ENCODE assay signal across 9 mouse cellular contexts in the genomic region with DNA sequence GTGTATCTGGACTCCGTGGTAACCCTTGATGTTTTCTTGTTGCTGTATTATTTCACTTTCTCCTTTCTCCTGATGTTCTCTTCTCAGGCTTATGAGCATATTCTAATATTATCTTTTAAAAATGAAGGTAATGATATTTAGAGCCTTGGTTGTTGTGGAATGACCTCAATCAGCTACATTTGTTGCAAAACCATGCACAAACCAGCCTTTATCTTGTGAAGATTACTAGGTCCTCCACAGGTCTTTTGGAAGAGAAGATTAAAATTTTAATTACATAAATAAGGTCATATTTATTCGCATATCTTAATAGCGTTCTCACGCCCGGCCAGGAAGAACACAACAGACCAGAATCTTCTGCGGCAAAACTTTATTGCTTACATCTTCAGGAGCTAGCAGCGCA.
A peak's percentile ranks its signal among the peaks of the same experiment; 100 is the strongest.
DNase-seq lines count a peak whose midpoint lies in the region; ATAC-seq lines count a peak whose summit lies in the region.
"Had no signal": no experiment of that assay in that cellular context is flagged by ENCODE, and none has a peak within 500 bp of the region (broad histone marks: within the 10 kb centered on the region; RNA-seq: fewer than 3 reads in every experiment).

No protein-coding gene starts in this region.

- no peaks in the 10 kb centered on the region for H3K27me3 ChIP-seq in heart, embryonic 16.5 days (ENCODE audit: control insufficient read depth, insufficient read depth, low read length)
- H3K27me3 ChIP-seq in embryonic facial prominence, embryonic 15.5 days = no peaks in the 10 kb centered on the region
- H3K27me3 ChIP-seq in hindbrain, embryonic 16.5 days (replicated peaks; ENCODE audit: control insufficient read depth, insufficient read depth, low read length) = no peaks in the 10 kb centered on the region
- H3K27me3 ChIP-seq in midbrain, embryonic 15.5 days (replicated peaks) = no peaks in the 10 kb centered on the region

- no peaks in the 10 kb centered on the region for H3K36me3 ChIP-seq in heart, embryonic 16.5 days (ENCODE audit: control insufficient read depth, insufficient read depth)
- H3K36me3 ChIP-seq in embryonic facial prominence, embryonic 15.5 days = no peaks in the 10 kb centered on the region
- no peaks in the 10 kb centered on the region for H3K36me3 ChIP-seq in hindbrain, embryonic 16.5 days (ENCODE audit: control insufficient read depth, insufficient read depth, low read length)
- H3K36me3 ChIP-seq in midbrain, embryonic 15.5 days (replicated peaks) = no peaks in the 10 kb centered on the region

- H3K4me2 ChIP-seq in heart, embryonic 16.5 days (ENCODE audit: low read depth, low read length) = peak overlapping the region; percentile 48
- 0 out of 2 replicates have a peak overlapping the region, but pooled peaks have one; percentile 21 for H3K4me2 ChIP-seq in embryonic facial prominence, embryonic 15.5 days (replicated peaks)
- peak overlapping the region; percentile 44 for H3K4me2 ChIP-seq in hindbrain, embryonic 16.5 days (ENCODE audit: low read length)
- peak overlapping the region; percentile 39 for H3K4me2 ChIP-seq in midbrain, embryonic 15.5 days

- no peaks in the 10 kb centered on the region for H3K4me1 ChIP-seq in heart, embryonic 16.5 days (ENCODE audit: control insufficient read depth, insufficient read depth, low read length)
- H3K4me1 ChIP-seq in embryonic facial prominence, embryonic 15.5 days = no peaks in the 10 kb centered on the region
- H3K4me1 ChIP-seq in hindbrain, embryonic 16.5 days (ENCODE audit: control insufficient read depth, insufficient read depth, low read depth, low read length) = no peaks in the 10 kb centered on the region
- no peaks in the 10 kb centered on the region for H3K4me1 ChIP-seq in midbrain, embryonic 15.5 days

- 80% methylated on average over 7 of the region's 7 CpGs for WGBS in heart, embryonic 16.5 days
- 78% methylated on average over 7 of the region's 7 CpGs for WGBS in embryonic facial prominence, embryonic 15.5 days
- WGBS in hindbrain, embryonic 16.5 days = 69% methylated on average over 7 of the region's 7 CpGs
- WGBS in midbrain, embryonic 15.5 days = 66% methylated on average over 7 of the region's 7 CpGs

- H3K9me3 ChIP-seq in heart, embryonic 16.5 days (replicated peaks; ENCODE audit: control insufficient read depth, low read length) = no peaks in the 10 kb centered on the region
- H3K9me3 ChIP-seq in embryonic facial prominence, embryonic 15.5 days (replicated peaks) = no peaks in the 10 kb centered on the region
- H3K9me3 ChIP-seq in hindbrain, embryonic 16.5 days (ENCODE audit: control insufficient read depth, low read length) = no peaks in the 10 kb centered on the region
- H3K9me3 ChIP-seq in midbrain, embryonic 15.5 days = no peaks in the 10 kb centered on the region

- no peak overlapping the region for H3K27ac ChIP-seq in heart, embryonic 16.5 days (ENCODE audit: low read length)
- H3K27ac ChIP-seq in embryonic facial prominence, embryonic 15.5 days (replicated peaks) = no peak overlapping the region
- no peak overlapping the region for H3K27ac ChIP-seq in hindbrain, embryonic 16.5 days (ENCODE audit: low read depth, low read length)
- H3K27ac ChIP-seq in midbrain, embryonic 15.5 days = no peak overlapping the region
- H3K27ac ChIP-seq: liver, embryonic 14.5 days had no signal

- no peak for ATAC-seq in heart, embryonic 16.5 days (replicated peaks; ENCODE audit: extremely low read depth, insufficient read depth, low FRiP score)
- no peak for ATAC-seq in embryonic facial prominence, embryonic 15.5 days (ENCODE audit: insufficient number of reproducible peaks, low FRiP score, low TSS enrichment, low read depth)
- no peak for ATAC-seq in hindbrain, embryonic 16.5 days
- ATAC-seq in midbrain, embryonic 15.5 days (replicated peaks) = no peak
- ATAC-seq in erythroblast, adult 5-6 weeks (replicated peaks; ENCODE audit: low FRiP score, poor library complexity, severe bottlenecking) = no peak

- no peak for DNase-seq in heart, adult 8-10 months (ENCODE audit: low spot score)
- no peak for DNase-seq in urinary bladder, adult 2 months (ENCODE audit: low spot score)
- no peak for DNase-seq in MN1 (ENCODE audit: low spot score)

- no peak overlapping the region for H3K9ac ChIP-seq in heart, embryonic 16.5 days (ENCODE audit: low read length)
- H3K9ac ChIP-seq in embryonic facial prominence, embryonic 15.5 days = no peak overlapping the region
- H3K9ac ChIP-seq in hindbrain, embryonic 16.5 days (ENCODE audit: low read depth, low read length) = no peak overlapping the region
- H3K9ac ChIP-seq in midbrain, embryonic 15.5 days = no peak overlapping the region
- H3K9ac ChIP-seq: liver, embryonic 14.5 days had no signal

- peak overlapping the region; percentile 35 for H3K4me3 ChIP-seq in heart, embryonic 16.5 days (ENCODE audit: low read length)
- peak overlapping the region; percentile 25; the same call in 1 of the 2 replicates for H3K4me3 ChIP-seq in embryonic facial prominence, embryonic 15.5 days (replicated peaks)
- peak overlapping the region; percentile 28 for H3K4me3 ChIP-seq in hindbrain, embryonic 16.5 days (ENCODE audit: low read length)
- peak overlapping the region; percentile 32 for H3K4me3 ChIP-seq in midbrain, embryonic 15.5 days
